Mouse (Mus musculus) MEL-GATA-1-ER (cell line): ENCODE data around the gene Nif3l1.
A peak's percentile ranks its signal among the peaks of the same experiment; 100 is the strongest.

Source experiments
- DNase-seq: peaks from one replicate; pipeline ENCODE4 v3.0.0-alpha.2; 2012; ENCODE audit warnings: low read depth; ENCODE audit errors: extremely low read depth

Nif3l1 gene

DNA sequence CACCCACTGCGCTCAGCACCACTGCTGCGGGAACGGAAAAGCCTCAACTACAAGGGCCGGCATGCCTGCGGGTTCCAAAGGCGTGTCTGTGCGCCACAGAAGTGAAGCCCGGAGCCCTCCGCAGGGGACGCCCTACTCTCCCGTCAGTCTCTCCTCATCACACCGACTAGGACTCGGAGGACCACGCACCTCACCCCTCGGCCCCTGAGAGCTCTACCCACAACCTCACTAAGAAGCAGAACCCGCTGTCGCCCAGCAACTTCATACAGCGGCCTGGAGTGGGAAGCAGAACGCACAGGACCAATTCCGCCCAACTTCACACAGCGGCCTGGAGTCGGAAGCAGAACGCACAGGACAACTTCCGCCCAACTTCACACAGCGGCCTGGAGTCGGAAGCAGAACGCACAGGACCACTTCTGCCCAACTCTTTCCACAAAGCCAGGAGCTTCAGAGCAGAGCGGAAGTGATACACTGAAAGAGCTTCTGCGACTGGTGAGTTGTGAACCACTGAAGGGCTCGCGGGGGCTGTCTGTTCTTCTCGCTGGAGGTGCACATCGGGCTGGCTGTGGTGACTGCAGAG is at the start of gene Nif3l1, which contains the start of gene Ppil3:
Gene Nif3l1 (plus strand): TSS at position 9 of the 580 bp plus-strand sequence.
Gene Ppil3 (minus strand): TSS at position 344 of the 580 bp plus-strand sequence.
- peak; percentile 99 for DNase-seq

DNA sequence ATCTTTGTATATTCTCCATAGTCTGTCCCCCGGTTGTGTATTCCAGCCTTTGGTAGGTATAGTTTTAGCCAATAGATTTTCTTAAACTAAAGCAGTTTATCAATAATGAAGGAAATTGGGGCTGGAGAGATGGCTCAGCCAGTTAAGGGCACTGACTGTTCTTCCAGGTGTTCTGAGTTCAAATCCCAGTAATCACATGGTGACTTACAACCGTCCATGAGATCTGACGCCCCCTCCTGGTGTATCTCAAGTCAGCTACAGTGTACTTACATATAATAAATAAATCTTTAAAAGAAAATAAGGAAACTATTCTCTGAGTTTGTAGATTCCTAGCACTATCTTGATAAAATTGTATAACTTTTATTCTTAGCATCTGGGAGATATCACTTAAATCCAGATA is 49.6 kb upstream of the Nif3l1 start:
- DNase-seq = no peak

- no peak for DNase-seq
Measured at GRCm38 (mm10) chr1:58396179-58396578, 48.8 kb upstream of the Nif3l1 start.

- no peak for DNase-seq
Measured at GRCm38 (mm10) chr1:58397731-58398130, 47.2 kb upstream of the Nif3l1 start.

DNA sequence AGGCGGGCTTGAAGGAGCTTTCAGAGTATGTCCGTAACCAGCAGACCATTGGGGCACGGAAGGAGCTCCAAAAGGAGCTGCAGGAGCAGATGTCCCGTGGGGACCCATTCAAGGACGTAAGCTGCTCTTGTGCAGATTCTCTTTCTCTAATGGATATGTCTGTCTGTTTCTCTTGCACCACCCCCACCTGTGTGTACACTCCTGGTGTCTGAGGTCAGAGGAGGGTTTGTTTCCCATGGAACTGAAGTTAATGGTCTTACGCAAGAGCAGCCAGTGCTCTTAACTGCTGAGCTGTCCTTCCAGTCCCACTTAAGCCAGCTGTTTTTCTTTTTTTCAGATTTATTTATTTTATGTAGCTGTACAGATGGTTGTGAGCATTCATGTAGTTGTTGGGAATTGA is 43.6 kb upstream of the Nif3l1 start:
- no peak for DNase-seq

GRCm38 (mm10) chr1:58403745-58404144 is 41.2 kb upstream of the Nif3l1 start:
- DNase-seq = no peak

GRCm38 (mm10) chr1:58407321-58407720 is 37.6 kb upstream of the Nif3l1 start:
- DNase-seq = no peak

DNA sequence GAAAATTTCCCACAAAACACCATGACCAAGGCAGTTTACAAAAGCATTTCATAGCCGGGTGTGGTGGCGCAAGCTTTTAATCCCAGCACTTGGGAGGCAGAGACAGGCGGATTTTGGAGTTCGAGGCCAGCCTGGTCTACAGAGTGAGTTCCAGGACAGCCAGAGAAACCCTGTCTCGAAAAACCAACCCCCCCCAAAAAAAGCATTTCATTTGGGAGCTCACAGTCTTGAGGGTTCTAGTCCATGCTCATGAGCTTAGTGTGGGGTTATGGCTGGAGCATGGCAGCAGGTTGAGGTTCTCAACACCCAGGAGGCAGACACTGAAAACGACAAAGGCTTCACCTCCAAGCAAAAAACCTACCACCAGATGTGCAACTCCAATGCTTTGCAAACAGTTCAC is 36.8 kb upstream of the Nif3l1 start:
- no peak for DNase-seq

- no peak for DNase-seq
Measured at GRCm38 (mm10) chr1:58409553-58410197, 35.3 kb upstream of the Nif3l1 start.

DNA sequence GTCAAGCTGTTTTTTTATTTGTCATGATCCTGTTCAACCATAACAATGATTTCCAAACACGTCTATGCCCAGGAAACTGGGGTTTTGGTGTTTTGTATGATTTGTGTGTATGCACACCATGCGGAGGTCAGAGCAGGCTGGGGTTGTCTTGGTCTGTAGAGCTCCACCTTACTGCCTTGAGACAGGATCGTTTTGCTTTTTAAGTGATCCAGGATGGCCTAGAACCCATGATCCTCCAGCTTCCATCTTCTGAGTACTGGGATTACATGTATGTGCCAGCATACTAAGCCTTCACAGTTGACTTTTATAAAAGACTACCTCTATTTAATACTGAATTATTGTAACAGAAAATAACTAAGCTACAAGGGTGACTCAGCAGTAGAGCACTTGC is 34.8 kb upstream of the Nif3l1 start:
- no peak for DNase-seq

DNA sequence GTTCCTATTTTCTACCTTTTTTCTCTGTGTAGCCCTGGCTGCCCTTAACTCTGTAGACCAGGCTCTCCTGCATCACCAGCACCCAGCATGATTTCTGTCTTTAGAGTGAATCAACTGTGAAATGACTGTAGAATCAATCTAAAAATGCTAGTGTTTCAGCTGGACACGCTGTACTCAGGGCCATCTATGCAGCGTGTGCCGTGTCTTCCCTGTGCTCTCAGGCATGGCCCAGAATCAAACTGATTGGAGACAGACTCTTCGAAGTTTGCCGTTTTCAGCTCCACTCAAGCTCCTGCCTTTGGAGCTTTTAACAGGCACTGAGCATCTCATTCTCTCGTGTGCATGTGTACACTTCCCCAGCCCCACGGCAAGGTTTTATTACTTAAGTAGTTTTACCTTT is 34.2 kb upstream of the Nif3l1 start:
- no peak for DNase-seq

- DNase-seq = no peak
Measured at GRCm38 (mm10) chr1:58415442-58415841, 29.5 kb upstream of the Nif3l1 start.

- DNase-seq = no peak
Measured at GRCm38 (mm10) chr1:58416048-58416447, 28.9 kb upstream of the Nif3l1 start.

DNA sequence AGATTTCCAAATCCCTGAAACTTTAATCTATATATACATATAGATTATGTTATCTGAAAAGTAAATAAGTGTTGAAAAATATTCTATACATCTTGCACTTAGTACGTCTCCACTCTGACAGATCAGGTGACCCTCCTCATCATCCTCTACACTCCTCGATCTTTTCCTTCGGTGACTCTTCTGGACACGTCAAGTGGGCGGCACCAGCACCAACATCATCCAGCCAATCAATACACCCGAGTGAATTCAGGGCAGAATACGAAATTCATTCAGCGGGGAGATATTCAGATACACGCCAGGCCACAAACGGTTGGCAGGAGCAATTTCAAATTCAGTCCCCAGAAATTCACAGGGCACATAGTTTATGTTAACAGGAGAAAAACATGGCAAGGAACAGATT is 24.9 kb upstream of the Nif3l1 start:
- no peak for DNase-seq

DNA sequence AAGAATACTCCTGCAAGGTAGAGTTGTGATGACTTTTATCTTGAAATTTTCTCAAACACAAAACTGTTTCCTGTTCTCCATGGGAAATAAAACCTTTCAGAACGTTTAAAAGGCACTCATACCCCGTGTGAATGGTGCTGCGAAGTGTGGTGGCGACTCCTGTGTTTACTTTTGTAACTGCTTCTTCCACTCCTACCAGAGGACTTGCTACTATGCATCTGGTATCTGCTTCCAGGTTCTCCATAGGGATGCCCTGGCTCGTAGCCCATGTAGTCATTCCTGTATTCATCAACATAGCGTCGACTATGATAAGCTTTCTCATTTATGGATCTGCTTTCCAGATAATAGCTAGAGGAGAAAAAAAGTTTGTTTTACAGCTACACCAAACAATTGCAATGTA is 24.0 kb upstream of the Nif3l1 start:
- no peak for DNase-seq

DNA sequence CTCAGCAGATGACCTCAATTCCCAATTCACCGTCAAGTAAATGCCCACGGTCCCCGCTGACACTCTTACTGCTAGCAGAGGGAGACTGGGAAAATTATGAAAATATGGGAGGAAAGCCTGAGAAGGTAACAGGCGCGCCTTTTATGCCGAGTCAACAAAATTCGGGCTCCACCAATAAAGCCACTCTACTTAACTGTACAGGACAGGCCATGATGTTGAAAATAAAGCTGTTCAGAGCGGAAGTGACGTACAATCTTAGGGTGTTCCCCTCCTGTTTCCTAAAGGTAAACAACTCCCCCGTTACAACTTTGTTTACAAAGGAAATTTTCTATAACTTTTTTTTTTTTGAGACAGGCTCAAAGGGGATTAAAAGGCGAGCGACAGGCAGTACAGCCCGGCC is 22.1 kb upstream of the Nif3l1 start:
- DNase-seq = peak; percentile 84

DNA sequence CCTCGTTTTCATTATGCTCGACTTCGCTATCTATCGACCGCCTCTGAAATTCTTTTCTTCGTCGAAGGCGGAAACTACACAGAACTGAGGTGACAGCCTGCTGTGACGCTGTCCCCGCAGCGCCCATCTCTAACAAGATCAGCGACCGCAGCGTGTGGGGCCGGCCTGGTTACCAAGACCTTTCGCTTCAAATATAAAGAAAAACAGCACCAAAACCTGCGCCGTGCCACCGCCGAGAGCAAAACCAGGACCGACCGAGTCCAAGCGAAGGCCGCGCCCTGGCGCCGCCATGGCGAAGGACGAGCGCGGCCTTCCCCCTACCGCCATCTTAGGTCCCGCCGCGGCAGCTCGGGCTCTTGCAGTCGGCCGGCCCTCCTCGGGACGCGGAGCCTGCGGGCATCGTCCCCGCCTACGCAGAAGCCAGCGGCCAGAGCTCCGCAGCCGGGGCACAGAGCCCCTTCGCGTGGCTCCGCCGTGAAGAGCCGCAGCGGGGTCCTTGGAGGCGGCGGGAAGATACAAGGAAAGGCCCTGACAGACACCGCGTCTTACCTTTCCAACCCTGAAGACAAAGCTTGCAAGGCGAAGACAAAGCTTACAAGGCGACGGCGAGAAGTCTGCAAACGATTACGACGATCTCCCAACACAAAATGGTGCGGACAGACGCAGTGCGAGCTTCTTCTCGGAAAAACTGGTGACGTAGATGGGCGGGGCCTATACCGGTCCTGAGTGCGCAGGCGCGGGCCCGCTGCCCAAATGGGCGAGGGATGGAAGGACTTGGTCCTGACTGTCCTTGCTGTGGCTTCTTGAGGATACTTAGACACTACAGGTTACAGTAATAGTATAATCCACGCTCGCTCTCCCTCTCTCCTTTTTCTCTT is 21.3 kb upstream of the Nif3l1 start, which contains the start of gene Clk1:
Gene Clk1 (minus strand): TSS at position 696 of the 878 bp plus-strand sequence.
- DNase-seq = peak; percentile 88

- DNase-seq = no peak
Measured at GRCm38 (mm10) chr1:58424551-58424950, 20.4 kb upstream of the Nif3l1 start.

DNA sequence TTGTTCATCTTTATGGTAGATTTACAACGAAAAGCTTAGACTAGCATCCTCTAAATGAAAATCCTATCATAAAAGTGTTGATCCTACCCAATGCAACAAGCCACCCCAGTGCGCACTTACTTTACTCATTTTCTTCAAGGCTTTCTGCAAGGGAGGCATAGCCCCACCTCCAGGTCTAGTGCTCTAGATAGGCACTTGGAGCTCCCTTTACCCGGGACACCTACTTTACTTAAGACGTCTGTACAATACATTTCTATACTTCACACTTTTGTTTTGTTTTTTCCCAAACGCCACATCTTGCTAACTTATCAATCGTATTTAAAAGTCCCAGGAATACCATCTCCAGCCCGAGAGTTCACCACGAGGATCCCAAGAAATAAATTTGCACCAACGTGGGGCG is 260 bp upstream of the Nif3l1 start:
- DNase-seq = peak; percentile 44

- DNase-seq = no peak
Measured at GRCm38 (mm10) chr1:58445861-58446260, 910 bp downstream of the Nif3l1 start.

- DNase-seq = no peak
Measured at GRCm38 (mm10) chr1:58447766-58448165, 2.8 kb downstream of the Nif3l1 start.

GRCm38 (mm10) chr1:58448396-58448795 is 3.4 kb downstream of the Nif3l1 start:
- no peak for DNase-seq
